Mouse (Mus musculus) ES-E14 (cell line): Measurements from ENCODE around the gene Crx. TPM values are rescaled to one million over a fixed set of nuclear protein-coding genes. Genes with fewer than 3 reads are reported as not detected.

Experiments
- DNase-seq: peaks from one replicate; pipeline ENCODE4 v3.0.0-alpha.2; 2013; ENCODE audit warnings: low read depth, low spot score
- H3K27ac ChIP-seq: 2 replicates; pipeline ENCODE4 v1.5.1; 2012; ENCODE audit warnings: low read depth, mild to moderate bottlenecking, low read length, moderate library complexity, mixed read lengths; ENCODE audit not compliant: poor library complexity, insufficient read depth, severe bottlenecking
- H3K36me3 ChIP-seq: 2 replicates; pipeline ENCODE4 v1.6.1; 2012; ENCODE audit warnings: mild to moderate bottlenecking, low read length, moderate library complexity, mixed read lengths; ENCODE audit not compliant: control insufficient read depth, poor library complexity, insufficient read depth, severe bottlenecking
- H3K4me1 ChIP-seq, 2 experiments: fragments of 150-350 bp in 1 of 2; sonication (generic) in 1 of 2; 2 replicates each; pipeline ENCODE4 v1.6.1; 2012; ENCODE audit warnings: low read length in 2 of 2, mild to moderate bottlenecking in 1 of 2, mixed read lengths in 1 of 2; ENCODE audit not compliant: control insufficient read depth in 2 of 2, insufficient read depth in 2 of 2, poor library complexity in 1 of 2
- H3K4me3 ChIP-seq, 2 experiments: fragments of 150-350 bp in 1 of 2; sonication (generic) in 1 of 2; 2 replicates each; pipeline ENCODE4 v1.5.1; 2012; ENCODE audit warnings: low read length in 2 of 2, low read depth in 1 of 2, mild to moderate bottlenecking in 1 of 2, mixed read lengths in 1 of 2; ENCODE audit not compliant: insufficient read depth in 1 of 2, poor library complexity in 1 of 2, severe bottlenecking in 1 of 2
- H3K9ac ChIP-seq: 2 replicates; pipeline ENCODE4 v1.6.1; 2012; ENCODE audit warnings: low read depth, mild to moderate bottlenecking, low read length, mixed read lengths; ENCODE audit not compliant: poor library complexity, insufficient read depth, severe bottlenecking
- H3K9me3 ChIP-seq: fragments of 150-350 bp; sonication (generic); 2 replicates; pipeline ENCODE4 v1.6.1; 2012; ENCODE audit warnings: low read depth, mild to moderate bottlenecking, low read length; ENCODE audit not compliant: control insufficient read depth, insufficient read depth
- CHD2 ChIP-seq: IDR thresholded peaks from 2 replicates; pipeline ENCODE4 v1.6.1; 2014; ENCODE audit warnings: mild to moderate bottlenecking, low read depth, low read length, inconsistent platforms
- HCFC1 ChIP-seq: IDR thresholded peaks from 2 replicates; pipeline ENCODE4 v1.6.1; 2012; ENCODE audit warnings: low read length, inconsistent platforms, borderline replicate concordance; ENCODE audit not compliant: insufficient read depth
- MAFK ChIP-seq: IDR thresholded peaks from 2 replicates; pipeline ENCODE4 v1.6.1; 2014; ENCODE audit warnings: mild to moderate bottlenecking, low read depth, low read length, inconsistent platforms; ENCODE audit not compliant: insufficient read depth
- ZC3H11A ChIP-seq: IDR thresholded peaks from 2 replicates; pipeline ENCODE4 v1.6.1; 2012; ENCODE audit warnings: low read depth, mild to moderate bottlenecking, inconsistent platforms, low read length, borderline replicate concordance
- ZNF384 ChIP-seq: IDR thresholded peaks from 2 replicates; pipeline ENCODE4 v1.6.1; 2012; ENCODE audit warnings: low read depth, low read length, inconsistent platforms
- in situ Hi-C, 2 experiments: fragments of 600-800 bp; cut with MboI; formaldehyde crosslinking; loops; one replicate each; pipeline ENCODE4 v1.15.1; 2025; ENCODE audit warnings: low sequenced_read_pairs in 2 of 2, inconsistent platforms in 1 of 2; ENCODE audit not compliant: unreplicated experiment in 2 of 2
- total RNA-seq: library from RNA; depleted of rRNA; stranded (reverse); fragments of 300-350 nt; gene quantifications from 2 replicates; pipeline ENCODE4 v1.2.3, GENCODE M21; 2012; rRNA removed

The Crx gene
- 0.16 TPM in 1 of 2 replicates, not detected in the other for total RNA-seq

- TF ChIP-seq ZNF384 (no peak), CHD2 (no peak)
- Histone ChIP-seq H3K9ac (no peak within 1 kb of the TSS), H3K36me3 (no peaks in the 10 kb centered on the region), H3K4me1 (peaks cover 0 to 5% of the 10 kb centered on the region in 2 experiments; a peak in 1 of 4 replicates), H3K27ac (no peak within 1 kb of the TSS), H3K9me3 (no peaks in the 10 kb centered on the region), H3K4me3 (no peak within 1 kb of the TSS)
- in situ Hi-C loops = no loop called here
- no peak for DNase-seq
Observed at GRCm38 (mm10) chr7:15879756-15880155, at the start of gene Crx. TSS of gene Crx (minus strand) at chr7:15879968.

- Histone ChIP-seq H3K4me3 (peak within 1 kb of the TSS; percentile 69 to 87), H3K4me1 (peaks cover 3 to 21% of the 10 kb centered on the region in 2 experiments; a peak in 1 of 4 replicates), H3K27ac (peak within 1 kb of the TSS; percentile 73), H3K9ac (peak within 1 kb of the TSS; percentile 93), H3K9me3 (no peaks in the 10 kb centered on the region), H3K36me3 (peaks cover 25% of the 10 kb centered on the region)
- TF ChIP-seq ZNF384 = no peak
- TF ChIP-seq HCFC1 = no peak
- no peak for TF ChIP-seq MAFK
- TF ChIP-seq ZC3H11A = no peak
- TF ChIP-seq CHD2 = no peak
- in situ Hi-C loops = no loop called here
- DNase-seq = peak; percentile 86
Observed at GRCm38 (mm10) chr7:15922220-15922773, 42.5 kb upstream of the Crx start, which contains the start of gene Selenow. TSS of gene Selenow (minus strand) at chr7:15922402.

GRCm38 (mm10) chr7:15921796-15922195 lies 42.0 kb upstream of the Crx start:
- Histone ChIP-seq H3K9ac (peak overlapping the region; percentile 93), H3K4me1 (peaks cover 3 to 25% of the 10 kb centered on the region in 2 experiments; a peak in 1 of 4 replicates), H3K9me3 (no peaks in the 10 kb centered on the region), H3K36me3 (peaks cover 29% of the 10 kb centered on the region), H3K4me3 (peak overlapping the region; percentile 69 to 87), H3K27ac (peak overlapping the region; percentile 73)
- TF ChIP-seq CHD2 = no peak
- TF ChIP-seq MAFK = no peak
- TF ChIP-seq ZC3H11A = no peak
- TF ChIP-seq ZNF384 = no peak
- no peak for TF ChIP-seq HCFC1
- in situ Hi-C loops = no loop called here
- DNase-seq = no peak

- no peaks in the 10 kb centered on the region for H3K9me3 ChIP-seq
- H3K4me3 ChIP-seq = peak overlapping the region in 1 of 2 experiments; percentile 87; a peak in 2 of 4 replicates
- peak overlapping the region; percentile 93; the same call in 1 of the 2 replicates for H3K9ac ChIP-seq
- no peak for TF ChIP-seq ZNF384
- TF ChIP-seq CHD2 = no peak
- TF ChIP-seq HCFC1 = no peak
- TF ChIP-seq ZC3H11A = no peak
- no peak for TF ChIP-seq MAFK
- peaks cover 31% of the 10 kb centered on the region for H3K36me3 ChIP-seq
- in situ Hi-C loops = no loop called here
- no peak overlapping the region for H3K27ac ChIP-seq
- H3K4me1 ChIP-seq = peaks cover 3 to 25% of the 10 kb centered on the region in 2 experiments; a peak in 1 of 4 replicates
- DNase-seq = no peak
Observed at GRCm38 (mm10) chr7:15920645-15921190, 41.0 kb upstream of the Crx start.
